Mouse (Mus musculus): Measurements from ENCODE around the gene Gm5426.
"Not testable (repeated sequence)": the region's sequence is repeated elsewhere in the genome, so short reads cannot be mapped to it uniquely, and the experiment has no call there.

Gm5426 gene

GRCm38 (mm10) chr10:96136451-96136850, at the start of gene Gm5426:
Gm5426 (plus strand) TSS chr10:96136603.
- not testable (repeated sequence) for DNase-seq (ENCODE audit: low read depth, low spot score)

GRCm38 (mm10) chr10:96089744-96090143, 46.7 kb upstream of the Gm5426 start:
- no peak for DNase-seq (ENCODE audit: low read depth, low spot score)

GRCm38 (mm10) chr10:96090388-96090787, 46.0 kb upstream of the Gm5426 start:
- DNase-seq (ENCODE audit: low read depth, low spot score), result peak; percentile 58

- DNase-seq (ENCODE audit: low read depth, low spot score), result no peak
Measured at GRCm38 (mm10) chr10:96093890-96094531, 42.4 kb upstream of the Gm5426 start.

- no peak for DNase-seq (ENCODE audit: low read depth, low spot score)
Measured at GRCm38 (mm10) chr10:96094559-96094958, 41.8 kb upstream of the Gm5426 start.

- no peak for DNase-seq (ENCODE audit: low read depth, low spot score)
Measured at GRCm38 (mm10) chr10:96096730-96097129, 39.7 kb upstream of the Gm5426 start.

GRCm38 (mm10) chr10:96101035-96101434, 35.4 kb upstream of the Gm5426 start:
- no peak for DNase-seq (ENCODE audit: low read depth, low spot score)

- no peak for DNase-seq (ENCODE audit: low read depth, low spot score)
Measured at GRCm38 (mm10) chr10:96104158-96104557, 32.2 kb upstream of the Gm5426 start.

GRCm38 (mm10) chr10:96104624-96105023, 31.8 kb upstream of the Gm5426 start:
- DNase-seq (ENCODE audit: low read depth, low spot score), result no peak

GRCm38 (mm10) chr10:96105124-96105523, 31.3 kb upstream of the Gm5426 start:
- DNase-seq (ENCODE audit: low read depth, low spot score), result peak; percentile 22

- no peak for DNase-seq (ENCODE audit: low read depth, low spot score)
Measured at GRCm38 (mm10) chr10:96106972-96107720, 29.3 kb upstream of the Gm5426 start.

GRCm38 (mm10) chr10:96107825-96108224, 28.6 kb upstream of the Gm5426 start:
- no peak for DNase-seq (ENCODE audit: low read depth, low spot score)

- no peak for DNase-seq (ENCODE audit: low read depth, low spot score)
Measured at GRCm38 (mm10) chr10:96115325-96115724, 21.1 kb upstream of the Gm5426 start.

- DNase-seq (ENCODE audit: low read depth, low spot score), result no peak
Measured at GRCm38 (mm10) chr10:96120821-96121220, 15.6 kb upstream of the Gm5426 start.

GRCm38 (mm10) chr10:96121249-96122010, 15.0 kb upstream of the Gm5426 start:
- DNase-seq (ENCODE audit: low read depth, low spot score), result peak; percentile 80

- no peak for DNase-seq (ENCODE audit: low read depth, low spot score)
Measured at GRCm38 (mm10) chr10:96123885-96124284, 12.5 kb upstream of the Gm5426 start.

- DNase-seq (ENCODE audit: low read depth, low spot score), result no peak
Measured at GRCm38 (mm10) chr10:96124290-96124689, 12.1 kb upstream of the Gm5426 start.

- no peak for DNase-seq (ENCODE audit: low read depth, low spot score)
Measured at GRCm38 (mm10) chr10:96125771-96126454, 10.5 kb upstream of the Gm5426 start.

GRCm38 (mm10) chr10:96129213-96129612, 7.2 kb upstream of the Gm5426 start:
- DNase-seq (ENCODE audit: low read depth, low spot score), result no peak

GRCm38 (mm10) chr10:96130406-96130805, 6.0 kb upstream of the Gm5426 start:
- no peak for DNase-seq (ENCODE audit: low read depth, low spot score)

GRCm38 (mm10) chr10:96131112-96131511, 5.3 kb upstream of the Gm5426 start:
- no peak for DNase-seq (ENCODE audit: low read depth, low spot score)

- DNase-seq (ENCODE audit: low read depth, low spot score), result peak; percentile 82
Measured at GRCm38 (mm10) chr10:96132161-96132560, 4.2 kb upstream of the Gm5426 start.

Data from brain, adult 2 months (tissue).